ENCODE assay signal across 8 mouse cellular contexts in the genomic region with DNA sequence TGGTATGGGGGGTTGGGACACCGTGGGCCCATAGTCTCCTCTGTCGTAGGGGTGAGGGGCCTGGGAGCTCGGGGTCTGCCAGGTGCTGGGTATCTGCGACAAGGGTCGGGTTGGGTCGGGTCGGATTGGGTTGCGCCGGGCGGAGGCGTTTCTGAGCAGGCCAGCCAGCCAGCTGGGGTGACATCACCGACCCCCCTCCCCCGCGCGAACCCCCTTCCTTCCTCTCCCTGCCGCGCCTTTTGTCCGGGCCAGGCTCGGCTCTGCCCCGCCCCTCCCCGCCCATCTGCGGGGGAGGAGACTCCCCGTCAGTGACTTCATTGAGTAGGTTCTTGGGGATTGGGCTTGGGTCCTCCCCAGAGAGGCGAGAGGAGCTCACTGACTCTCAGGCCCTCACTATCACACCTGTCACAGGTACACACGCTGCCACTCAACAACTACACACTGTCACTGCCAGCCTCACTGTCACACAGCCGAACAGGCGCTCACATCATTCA. TPM values are rescaled to one million over a fixed set of nuclear protein-coding genes. Genes with fewer than 3 reads are reported as not detected.
DNase-seq lines count a peak whose midpoint lies in the region; ATAC-seq and TF ChIP-seq lines count a peak whose summit lies in the region.

No protein-coding gene starts in this region.

- no peak for TF ChIP-seq CTCF in ES-Bruce4 (IDR thresholded peaks at IDR 0.05; ENCODE audit: low read depth, low read length)

- TF ChIP-seq POLR2A in ES-Bruce4 (IDR thresholded peaks at IDR 0.05; ENCODE audit: insufficient read depth, low read length): no peak

- peak overlapping the region; percentile 88 for H3K9ac ChIP-seq in ES-Bruce4 (ENCODE audit: low read depth, poor library complexity, severe bottlenecking)
- H3K9ac ChIP-seq in forebrain, embryonic 13.5 days: peak overlapping the region; percentile 91
- H3K9ac ChIP-seq in lung, embryonic 16.5 days (ENCODE audit: low read length): peak overlapping the region; percentile 91

- H3K4me2 ChIP-seq in forebrain, embryonic 13.5 days: peak overlapping the region; percentile 98
- peak overlapping the region; percentile 74 for H3K4me2 ChIP-seq in lung, embryonic 16.5 days (ENCODE audit: low read depth, low read length)

- peaks cover 4% of the 10 kb centered on the region for H3K4me1 ChIP-seq in ES-Bruce4 (ENCODE audit: control insufficient read depth, insufficient read depth, low read length)
- no peaks in the 10 kb centered on the region; the same call in 1 of the 2 replicates for H3K4me1 ChIP-seq in brown adipose tissue, adult 24 weeks (ENCODE audit: control insufficient read depth, insufficient read depth, insufficient read length, low read length)
- peaks cover 88% of the 10 kb centered on the region for H3K4me1 ChIP-seq in forebrain, embryonic 13.5 days
- H3K4me1 ChIP-seq in lung, embryonic 16.5 days (replicated peaks; ENCODE audit: control insufficient read depth, insufficient read depth, low read length): peaks cover 11% of the 10 kb centered on the region

- H3K27me3 ChIP-seq in ES-Bruce4 (ENCODE audit: control insufficient read depth, insufficient read depth, low read length, poor library complexity, severe bottlenecking): no peaks in the 10 kb centered on the region
- H3K27me3 ChIP-seq in forebrain, embryonic 13.5 days: no peaks in the 10 kb centered on the region
- H3K27me3 ChIP-seq in lung, embryonic 16.5 days (ENCODE audit: control insufficient read depth, insufficient read depth, low read depth, low read length): peaks cover 7% of the 10 kb centered on the region; the same call in 1 of the 2 replicates

- DNase-seq in heart, postnatal 25 days (ENCODE audit: low spot score): peak; percentile 88
- peak; percentile 82 to 90 for DNase-seq in layer of hippocampus, adult 8-10 months (ENCODE audit: low spot score in 2 of 2)
- DNase-seq in ovary, postnatal 10 days (ENCODE audit: low spot score): peak; percentile 39
- peak; percentile 95 for DNase-seq in thymus, postnatal 14 days

- intact Hi-C loops in heart, postnatal 25 days (cut with DNase I): no loop called here

- H3K36me3 ChIP-seq in ES-Bruce4 (ENCODE audit: control insufficient read depth, insufficient read depth, low read length, poor library complexity, severe bottlenecking): no peaks in the 10 kb centered on the region
- peaks cover 11% of the 10 kb centered on the region; the same call in 1 of the 2 replicates for H3K36me3 ChIP-seq in forebrain, embryonic 13.5 days (ENCODE audit: poor library complexity, severe bottlenecking)
- 0 out of 2 replicates have a peak, but pooled peaks cover under 1% of the 10 kb centered on the region for H3K36me3 ChIP-seq in lung, embryonic 16.5 days (ENCODE audit: control insufficient read depth, insufficient read depth, low read length)

- no peak for TF ChIP-seq EP300 in ES-Bruce4 (IDR thresholded peaks at IDR 0.05; ENCODE audit: insufficient read depth, low read depth, low read length)

- H3K4me3 ChIP-seq in ES-Bruce4 (ENCODE audit: low read depth, low read length): peak overlapping the region; percentile 69
- H3K4me3 ChIP-seq in brown adipose tissue, adult 24 weeks (ENCODE audit: insufficient read depth, low read depth, low read length): peak overlapping the region; percentile 78
- peak overlapping the region; percentile 69 for H3K4me3 ChIP-seq in forebrain, embryonic 13.5 days
- peak overlapping the region; percentile 82 for H3K4me3 ChIP-seq in lung, embryonic 16.5 days (ENCODE audit: low read length)

- no peaks in the 10 kb centered on the region for H3K9me3 ChIP-seq in ES-Bruce4 (replicated peaks; ENCODE audit: control insufficient read depth, insufficient read depth, low read length, poor library complexity, severe bottlenecking)
- no peaks in the 10 kb centered on the region for H3K9me3 ChIP-seq in forebrain, embryonic 13.5 days (replicated peaks)
- H3K9me3 ChIP-seq in lung, embryonic 16.5 days (ENCODE audit: control insufficient read depth, low read length): no peaks in the 10 kb centered on the region

- peak overlapping the region; percentile 4; the same call in 1 of the 2 replicates for H3K27ac ChIP-seq in ES-Bruce4 (ENCODE audit: insufficient read depth, low read length)
- peak overlapping the region; percentile 87 for H3K27ac ChIP-seq in brown adipose tissue, adult 24 weeks (replicated peaks; ENCODE audit: low read depth, low read length)
- peak overlapping the region; percentile 97 for H3K27ac ChIP-seq in forebrain, embryonic 13.5 days
- peak overlapping the region; percentile 87 for H3K27ac ChIP-seq in lung, embryonic 16.5 days (ENCODE audit: low read length)

- under 1% methylated on average over 7 of the region's 27 CpGs for WGBS in forebrain, embryonic 13.5 days
- WGBS in lung, embryonic 16.5 days: 1% methylated on average over 7 of the region's 27 CpGs

- ATAC-seq in forebrain, embryonic 13.5 days: peak; percentile 58
- ATAC-seq in lung, embryonic 16.5 days (ENCODE audit: low read depth): peak; percentile 86

RNA-seq across cellular contexts. Expression of gene Dnajb5, which starts 0.5 kb away (rescaled TPM):
- polyA plus RNA-seq in ES-Bruce4 (2011; ENCODE audit: insufficient read depth, insufficient read length, low read depth, missing spikeins): 27.2 and 28.9 TPM in 2 replicates
- 5.4 and 5.8 TPM in 2 replicates for polyA plus RNA-seq in brown adipose tissue, adult 24 weeks (2012; ENCODE audit: insufficient read depth, insufficient read length, missing spikeins)
- polyA plus RNA-seq in forebrain, embryonic 13.5 days (2015; fragmentation: Nextera tagmentation; extraction: Ambion mirVana): 34.6 and 46.7 TPM in 2 replicates
- 10 to 100 TPM; 83.5 to 93.2 TPM for total RNA-seq in heart, postnatal 25 days (2021)
- total RNA-seq in layer of hippocampus, adult 8-10 months (2022): 100 to 1,000 TPM; 162 to 202 (median 187) TPM
- polyA plus RNA-seq in lung, embryonic 16.5 days (2015; fragmentation: Nextera tagmentation; extraction: Ambion mirVana): 6.2 and 7.3 TPM in 2 replicates

RNA-seq across cellular contexts. Expression of gene 1700022I11Rik, which starts 19.3 kb away (rescaled TPM):
- polyA plus RNA-seq in ES-Bruce4 (2011; ENCODE audit: insufficient read depth, insufficient read length, low read depth, missing spikeins): not detected in 2 replicates
- not detected in 2 replicates for polyA plus RNA-seq in brown adipose tissue, adult 24 weeks (2012; ENCODE audit: insufficient read depth, insufficient read length, missing spikeins)
- polyA plus RNA-seq in forebrain, embryonic 13.5 days (2015; fragmentation: Nextera tagmentation; extraction: Ambion mirVana): 0.48 and 0.81 TPM in 2 replicates
- not detected for total RNA-seq in heart, postnatal 25 days (2021)
- total RNA-seq in layer of hippocampus, adult 8-10 months (2022): not detected
- 0.44 and 0.53 TPM in 2 replicates for polyA plus RNA-seq in lung, embryonic 16.5 days (2015; fragmentation: Nextera tagmentation; extraction: Ambion mirVana)

RNA-seq across cellular contexts. Expression of gene Phf24, which starts 33.7 kb away (rescaled TPM):
- 0.10 TPM in 1 of 2 replicates, not detected in the other for polyA plus RNA-seq in ES-Bruce4 (2011; ENCODE audit: insufficient read depth, insufficient read length, low read depth, missing spikeins)
- not detected in 2 replicates for polyA plus RNA-seq in brown adipose tissue, adult 24 weeks (2012; ENCODE audit: insufficient read depth, insufficient read length, missing spikeins)
- polyA plus RNA-seq in forebrain, embryonic 13.5 days (2015; fragmentation: Nextera tagmentation; extraction: Ambion mirVana): 8.2 and 10.3 TPM in 2 replicates
- total RNA-seq in heart, postnatal 25 days (2021): 1 to 10 TPM; 9.0 to 9.4 TPM
- total RNA-seq in layer of hippocampus, adult 8-10 months (2022): 100 to 1,000 TPM; 148 to 179 (median 158) TPM
- 0.39 and 0.50 TPM in 2 replicates for polyA plus RNA-seq in lung, embryonic 16.5 days (2015; fragmentation: Nextera tagmentation; extraction: Ambion mirVana)

RNA-seq across cellular contexts. Expression of gene Vcp, which starts 50.2 kb away (rescaled TPM):
- polyA plus RNA-seq in ES-Bruce4 (2011; ENCODE audit: insufficient read depth, insufficient read length, low read depth, missing spikeins): 384 and 390 TPM in 2 replicates
- polyA plus RNA-seq in brown adipose tissue, adult 24 weeks (2012; ENCODE audit: insufficient read depth, insufficient read length, missing spikeins): 139 and 156 TPM in 2 replicates
- 545 and 570 TPM in 2 replicates for polyA plus RNA-seq in forebrain, embryonic 13.5 days (2015; fragmentation: Nextera tagmentation; extraction: Ambion mirVana)
- 100 to 1,000 TPM; 244 to 266 TPM for total RNA-seq in heart, postnatal 25 days (2021)
- 100 to 1,000 TPM; 174 to 191 (median 185) TPM for total RNA-seq in layer of hippocampus, adult 8-10 months (2022)
- polyA plus RNA-seq in lung, embryonic 16.5 days (2015; fragmentation: Nextera tagmentation; extraction: Ambion mirVana): 482 and 519 TPM in 2 replicates

Comparison
In these comparisons a context has a peak if more than half of its experiments do, and no peak if none do; other contexts are left out.
1. Peak in every context shown above with its lines: DNase-seq, ATAC-seq, H3K4me3 ChIP-seq and H3K27ac ChIP-seq.
2. H3K27ac ChIP-seq: peak in every context shown above with its lines; median percentile 97 in forebrain, embryonic 13.5 days; 87 in brown adipose tissue, adult 24 weeks; 87 in lung, embryonic 16.5 days; 4 in ES-Bruce4.
3. DNase-seq: peak in every context shown above with its lines; median percentile 95 in thymus, postnatal 14 days; 88 in heart, postnatal 25 days; 86 in layer of hippocampus, adult 8-10 months; 39 in ovary, postnatal 10 days.